Mouse (Mus musculus): ENCODE measurements around the gene Scn1a. TPM values are rescaled to one million over a fixed set of nuclear protein-coding genes. Genes with fewer than 3 reads are reported as not detected.

Scn1a gene
- 13.3 and 13.8 TPM in 2 replicates for polyA plus RNA-seq (2015; fragmentation: Nextera tagmentation; extraction: Ambion mirVana)

GRCm38 (mm10) chr2:66440711-66441110, at the start of gene Scn1a:
Gene Scn1a, minus strand, starts transcription at chr2:66440840.
- no peaks in the 10 kb centered on the region for H3K36me3 ChIP-seq
- H3K27ac ChIP-seq, result no peak within 1 kb of the TSS
- no peaks in the 10 kb centered on the region for H3K9me3 ChIP-seq
- peaks cover 14% of the 10 kb centered on the region for H3K4me1 ChIP-seq (replicated peaks)
- peak within 1 kb of the TSS; percentile 32 for H3K4me3 ChIP-seq
- ATAC-seq (ENCODE audit: low FRiP score), result peak; percentile 68; the same call in 1 of the 2 replicates
- H3K4me2 ChIP-seq, result peak within 1 kb of the TSS; percentile 54
- H3K27me3 ChIP-seq, result no peaks in the 10 kb centered on the region
- 11% methylated on average over 7 of the region's 7 CpGs for WGBS
- peak within 1 kb of the TSS; percentile 31 for H3K9ac ChIP-seq

- Histone ChIP-seq H3K4me2 (no peak overlapping the region), H3K9me3 (no peaks in the 10 kb centered on the region), H3K27me3 (no peaks in the 10 kb centered on the region), H3K4me3 (no peak overlapping the region), H3K4me1 (replicated peaks) (no peaks in the 10 kb centered on the region), H3K27ac (no peak overlapping the region), H3K36me3 (no peaks in the 10 kb centered on the region), H3K9ac (no peak overlapping the region)
- 67% methylated on average over 2 of the region's 2 CpGs for WGBS
- no peak for ATAC-seq (ENCODE audit: low FRiP score)
These were observed 37.8 kb upstream of the Scn1a start for GRCm38 (mm10) chr2:66478395-66478794.

- Histone ChIP-seq H3K9ac (no peak overlapping the region), H3K4me2 (no peak overlapping the region), H3K4me1 (replicated peaks) (no peaks in the 10 kb centered on the region), H3K4me3 (no peak overlapping the region), H3K36me3 (no peaks in the 10 kb centered on the region), H3K27me3 (no peaks in the 10 kb centered on the region), H3K27ac (no peak overlapping the region), H3K9me3 (no peaks in the 10 kb centered on the region)
- 62% methylated on average over 3 of the region's 3 CpGs for WGBS
- peak; percentile 68; the same call in 1 of the 2 replicates for ATAC-seq (ENCODE audit: low FRiP score)
These were observed 32.7 kb upstream of the Scn1a start for GRCm38 (mm10) chr2:66473181-66473822.

GRCm38 (mm10) chr2:66465484-66465883, 24.8 kb upstream of the Scn1a start:
- H3K27ac ChIP-seq, result no peak overlapping the region
- no peaks in the 10 kb centered on the region for H3K36me3 ChIP-seq
- no peak overlapping the region for H3K4me2 ChIP-seq
- H3K27me3 ChIP-seq, result no peaks in the 10 kb centered on the region
- H3K9me3 ChIP-seq, result no peaks in the 10 kb centered on the region
- no peaks in the 10 kb centered on the region for H3K4me1 ChIP-seq (replicated peaks)
- no peak overlapping the region for H3K9ac ChIP-seq
- no peak overlapping the region for H3K4me3 ChIP-seq
- 95% methylated on average over 3 of the region's 3 CpGs for WGBS
- ATAC-seq (ENCODE audit: low FRiP score), result no peak

GRCm38 (mm10) chr2:66464874-66465458, 24.3 kb upstream of the Scn1a start:
- 90% methylated on average over 2 of the region's 2 CpGs for WGBS
- Histone ChIP-seq H3K4me1 (replicated peaks) (no peaks in the 10 kb centered on the region), H3K27ac (no peak overlapping the region), H3K27me3 (no peaks in the 10 kb centered on the region), H3K9me3 (no peaks in the 10 kb centered on the region), H3K4me3 (no peak overlapping the region), H3K36me3 (no peaks in the 10 kb centered on the region), H3K4me2 (no peak overlapping the region), H3K9ac (no peak overlapping the region)
- ATAC-seq (ENCODE audit: low FRiP score), result no peak

- Histone ChIP-seq H3K36me3 (no peaks in the 10 kb centered on the region), H3K27ac (no peak overlapping the region), H3K9me3 (no peaks in the 10 kb centered on the region), H3K4me1 (replicated peaks) (no peaks in the 10 kb centered on the region), H3K4me2 (no peak overlapping the region), H3K27me3 (no peaks in the 10 kb centered on the region), H3K9ac (no peak overlapping the region), H3K4me3 (no peak overlapping the region)
- 95% methylated on average over 6 of the region's 6 CpGs for WGBS
- ATAC-seq (ENCODE audit: low FRiP score), result no peak
These were observed 23.3 kb upstream of the Scn1a start for GRCm38 (mm10) chr2:66463916-66464315.

- Histone ChIP-seq H3K9me3 (no peaks in the 10 kb centered on the region), H3K4me1 (replicated peaks) (no peaks in the 10 kb centered on the region), H3K9ac (no peak overlapping the region), H3K4me3 (no peak overlapping the region), H3K27ac (no peak overlapping the region), H3K4me2 (no peak overlapping the region), H3K36me3 (no peaks in the 10 kb centered on the region), H3K27me3 (no peaks in the 10 kb centered on the region)
- no peak for ATAC-seq (ENCODE audit: low FRiP score)
- 98% methylated on average over 1 of the region's 1 CpGs for WGBS
These were observed 21.8 kb upstream of the Scn1a start for GRCm38 (mm10) chr2:66462458-66462857.

- Histone ChIP-seq H3K9ac (peak overlapping the region; percentile 31; the same call in 1 of the 2 replicates), H3K9me3 (no peaks in the 10 kb centered on the region), H3K4me1 (replicated peaks) (peaks cover 14% of the 10 kb centered on the region), H3K27me3 (no peaks in the 10 kb centered on the region), H3K36me3 (no peaks in the 10 kb centered on the region), H3K4me3 (peak overlapping the region; percentile 32), H3K27ac (no peak overlapping the region), H3K4me2 (peak overlapping the region; percentile 54)
- peak; percentile 80 for ATAC-seq (ENCODE audit: low FRiP score)
- WGBS, result 6% methylated on average over 21 of the region's 21 CpGs
These were observed 722 bp downstream of the Scn1a start for GRCm38 (mm10) chr2:66439764-66440471.

- no peak overlapping the region for H3K27ac ChIP-seq
- H3K9me3 ChIP-seq, result no peaks in the 10 kb centered on the region
- H3K36me3 ChIP-seq, result no peaks in the 10 kb centered on the region
- no peak overlapping the region for H3K4me2 ChIP-seq
- WGBS, result 63% methylated on average over 3 of the region's 3 CpGs
- H3K4me1 ChIP-seq (replicated peaks), result peaks cover 14% of the 10 kb centered on the region
- ATAC-seq (ENCODE audit: low FRiP score), result no peak
- no peak overlapping the region for H3K4me3 ChIP-seq
- H3K27me3 ChIP-seq, result no peaks in the 10 kb centered on the region
- H3K9ac ChIP-seq, result no peak overlapping the region
These were observed 4.4 kb downstream of the Scn1a start for GRCm38 (mm10) chr2:66436286-66436685.

- H3K36me3 ChIP-seq, result no peaks in the 10 kb centered on the region
- H3K9me3 ChIP-seq, result no peaks in the 10 kb centered on the region
- peak overlapping the region; percentile 76 for H3K9ac ChIP-seq
- H3K4me3 ChIP-seq, result peak overlapping the region; percentile 57
- peaks cover 24% of the 10 kb centered on the region for H3K4me1 ChIP-seq (replicated peaks)
- WGBS, result 1% methylated on average over 14 of the region's 14 CpGs
- no peaks in the 10 kb centered on the region for H3K27me3 ChIP-seq
- ATAC-seq (ENCODE audit: low FRiP score), result peak; percentile 86
- H3K4me2 ChIP-seq, result peak overlapping the region; percentile 65
- peak overlapping the region; percentile 75 for H3K27ac ChIP-seq
These were observed 30.8 kb downstream of the Scn1a start for GRCm38 (mm10) chr2:66409740-66410290.

GRCm38 (mm10) chr2:66408899-66409739, 31.5 kb downstream of the Scn1a start:
- peak overlapping the region; percentile 65 for H3K4me2 ChIP-seq
- peak overlapping the region; percentile 57 for H3K4me3 ChIP-seq
- H3K9ac ChIP-seq, result peak overlapping the region; percentile 76
- WGBS, result 9% methylated on average over 12 of the region's 12 CpGs
- ATAC-seq (ENCODE audit: low FRiP score), result peak; percentile 66
- H3K27ac ChIP-seq, result peak overlapping the region; percentile 75
- no peaks in the 10 kb centered on the region for H3K36me3 ChIP-seq
- no peaks in the 10 kb centered on the region for H3K27me3 ChIP-seq
- H3K4me1 ChIP-seq (replicated peaks), result peaks cover 27% of the 10 kb centered on the region
- no peaks in the 10 kb centered on the region for H3K9me3 ChIP-seq
